ENCODE assay signal across 8 mouse cellular contexts in the genomic region with DNA sequence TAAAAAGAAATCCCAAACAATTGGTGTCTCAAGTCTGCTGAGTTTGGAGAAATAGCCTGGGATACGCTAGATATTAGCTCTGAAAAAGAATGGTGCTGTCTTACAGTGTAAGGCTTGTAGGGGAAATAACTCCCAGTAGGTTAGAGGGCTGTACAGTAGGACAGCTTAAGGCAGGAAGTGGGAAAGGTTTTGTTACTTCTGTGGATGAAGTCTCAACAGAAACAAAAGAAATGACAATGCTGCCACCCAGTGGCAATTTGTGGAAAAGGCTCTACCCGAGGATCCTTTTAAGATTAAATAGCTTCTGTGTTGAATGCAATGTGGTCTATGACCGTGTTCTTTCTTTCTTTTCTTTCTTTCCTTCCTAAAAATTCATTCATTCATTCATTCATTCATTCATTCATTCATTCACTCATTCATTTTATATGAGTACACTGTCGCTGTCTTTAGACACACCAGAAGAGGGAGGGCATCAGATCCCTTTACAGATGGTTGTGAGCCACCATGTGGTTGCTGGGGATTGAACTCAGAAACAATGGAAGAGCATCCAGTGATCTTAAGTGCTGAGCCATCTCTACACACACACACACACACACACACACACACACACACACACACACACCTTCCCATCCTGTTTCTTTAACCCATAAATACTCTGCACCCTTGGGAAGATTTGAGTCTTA. TPM values are rescaled to one million over a fixed set of nuclear protein-coding genes. Genes with fewer than 3 reads are reported as not detected.
DNase-seq lines count a peak whose midpoint lies in the region; ATAC-seq lines count a peak whose summit lies in the region.

No protein-coding gene starts in this region.

- H3K27ac ChIP-seq in embryonic facial prominence, embryonic 10.5 days (replicated peaks) = no peak overlapping the region
- no peak overlapping the region for H3K27ac ChIP-seq in limb, embryonic 11.5 days (replicated peaks; ENCODE audit: low read depth, low read length)
- H3K27ac ChIP-seq in midbrain, embryonic 16.5 days (ENCODE audit: low read length) = no peak overlapping the region

- no peaks in the 10 kb centered on the region for H3K36me3 ChIP-seq in embryonic facial prominence, embryonic 10.5 days (replicated peaks)
- H3K36me3 ChIP-seq in limb, embryonic 11.5 days (ENCODE audit: control insufficient read depth, insufficient read depth, low read length) = no peaks in the 10 kb centered on the region
- no peaks in the 10 kb centered on the region for H3K36me3 ChIP-seq in midbrain, embryonic 16.5 days (ENCODE audit: control insufficient read depth, insufficient read depth, low read length)

- peak; percentile 72 for ATAC-seq in limb, embryonic 11.5 days (ENCODE audit: insufficient number of reproducible peaks, low FRiP score, low TSS enrichment, low read depth)
- ATAC-seq in midbrain, embryonic 16.5 days = peak; percentile 80

- no peak overlapping the region for H3K4me3 ChIP-seq in embryonic facial prominence, embryonic 10.5 days
- no peak overlapping the region for H3K4me3 ChIP-seq in limb, embryonic 11.5 days (ENCODE audit: low read depth, low read length)
- no peak overlapping the region for H3K4me3 ChIP-seq in midbrain, embryonic 16.5 days (ENCODE audit: low read depth, low read length)

- H3K27me3 ChIP-seq in embryonic facial prominence, embryonic 10.5 days (replicated peaks; ENCODE audit: low read depth, poor library complexity, severe bottlenecking) = no peaks in the 10 kb centered on the region
- H3K27me3 ChIP-seq in limb, embryonic 11.5 days (ENCODE audit: control insufficient read depth, insufficient read depth, low read length) = no peaks in the 10 kb centered on the region
- H3K27me3 ChIP-seq in midbrain, embryonic 16.5 days (ENCODE audit: control insufficient read depth, insufficient read depth, low read depth, low read length) = no peaks in the 10 kb centered on the region

- H3K9me3 ChIP-seq in embryonic facial prominence, embryonic 10.5 days = no peaks in the 10 kb centered on the region
- H3K9me3 ChIP-seq in limb, embryonic 11.5 days (ENCODE audit: control insufficient read depth, low read length) = no peaks in the 10 kb centered on the region
- H3K9me3 ChIP-seq in midbrain, embryonic 16.5 days (replicated peaks; ENCODE audit: control insufficient read depth, low read length, poor library complexity, severe bottlenecking) = no peaks in the 10 kb centered on the region

- 17% methylated on average over 4 of the region's 4 CpGs for WGBS in embryonic facial prominence, embryonic 10.5 days
- WGBS in limb, embryonic 11.5 days = 12% methylated on average over 4 of the region's 4 CpGs
- WGBS in midbrain, embryonic 16.5 days = 5% methylated on average over 4 of the region's 4 CpGs

- no peak overlapping the region for H3K4me2 ChIP-seq in limb, embryonic 11.5 days (ENCODE audit: low read depth, severe bottlenecking)
- H3K4me2 ChIP-seq in midbrain, embryonic 16.5 days (ENCODE audit: low read length) = no peak overlapping the region

- H3K9ac ChIP-seq in limb, embryonic 11.5 days (ENCODE audit: low read length) = no peak overlapping the region
- H3K9ac ChIP-seq in midbrain, embryonic 16.5 days (ENCODE audit: low read depth, low read length) = no peak overlapping the region

- H3K4me1 ChIP-seq in embryonic facial prominence, embryonic 10.5 days = 0 out of 2 replicates have a peak, but pooled peaks cover 3% of the 10 kb centered on the region
- no peaks in the 10 kb centered on the region for H3K4me1 ChIP-seq in limb, embryonic 11.5 days (ENCODE audit: control insufficient read depth, insufficient read depth, low read length)
- H3K4me1 ChIP-seq in midbrain, embryonic 16.5 days (ENCODE audit: control insufficient read depth, insufficient read depth, low read length) = no peaks in the 10 kb centered on the region

- peak; percentile 38 to 48 for DNase-seq in urinary bladder, adult 18-20 months (ENCODE audit: low spot score in 2 of 2)
- no peak for DNase-seq in urinary bladder, postnatal 10 days (ENCODE audit: low spot score)
- peak; percentile 79 for DNase-seq in embryonic facial prominence, embryonic 10.5 days (ENCODE audit: low spot score)
- DNase-seq in heart, adult 18-20 months = peak; percentile 72 to 91
- peak; percentile 56 to 87 for DNase-seq in kidney, adult 8-10 months
- peak; percentile 90 for DNase-seq in limb, embryonic 11.5 days (ENCODE audit: low spot score)
- DNase-seq in spleen, postnatal 10 days (ENCODE audit: low spot score in 2 of 2) = peak; percentile 53 to 78

RNA-seq across cellular contexts. Expression of a gene that starts 0.9 kb away (rescaled TPM):
- not detected in 2 replicates for polyA plus RNA-seq in embryonic facial prominence, embryonic 10.5 days (2016; fragmentation: Nextera tagmentation; extraction: Ambion mirVana)
- not detected for total RNA-seq in heart, adult 18-20 months (2021)
- not detected in 2 replicates for polyA plus RNA-seq in limb, embryonic 11.5 days (2014; fragmentation: Nextera tagmentation; extraction: Ambion mirVana)
- polyA plus RNA-seq in midbrain, embryonic 16.5 days (2015; fragmentation: Nextera tagmentation; extraction: Ambion mirVana) = not detected in 2 replicates

RNA-seq across cellular contexts. Expression of a gene that starts 6.6 kb away (rescaled TPM):
- polyA plus RNA-seq in embryonic facial prominence, embryonic 10.5 days (2016; fragmentation: Nextera tagmentation; extraction: Ambion mirVana) = 106 and 111 TPM in 2 replicates
- 1 to 10 TPM; 1.5 to 2.2 TPM for total RNA-seq in heart, adult 18-20 months (2021)
- polyA plus RNA-seq in limb, embryonic 11.5 days (2014; fragmentation: Nextera tagmentation; extraction: Ambion mirVana) = 111 TPM in 2 replicates
- 37.4 and 40.1 TPM in 2 replicates for polyA plus RNA-seq in midbrain, embryonic 16.5 days (2015; fragmentation: Nextera tagmentation; extraction: Ambion mirVana)

RNA-seq across cellular contexts. Expression of a gene that starts 27.0 kb away (rescaled TPM):
- 907 and 927 TPM in 2 replicates for polyA plus RNA-seq in embryonic facial prominence, embryonic 10.5 days (2016; fragmentation: Nextera tagmentation; extraction: Ambion mirVana)
- total RNA-seq in heart, adult 18-20 months (2021) = 100 to 1,000 TPM; 462 to 532 TPM
- polyA plus RNA-seq in limb, embryonic 11.5 days (2014; fragmentation: Nextera tagmentation; extraction: Ambion mirVana) = 1,036 and 1,045 TPM in 2 replicates
- 487 and 537 TPM in 2 replicates for polyA plus RNA-seq in midbrain, embryonic 16.5 days (2015; fragmentation: Nextera tagmentation; extraction: Ambion mirVana)

RNA-seq across cellular contexts. Expression of a gene that starts 50.4 kb away (rescaled TPM):
- 711 and 729 TPM in 2 replicates for polyA plus RNA-seq in embryonic facial prominence, embryonic 10.5 days (2016; fragmentation: Nextera tagmentation; extraction: Ambion mirVana)
- total RNA-seq in heart, adult 18-20 months (2021) = 100 to 1,000 TPM; 104 to 110 TPM
- 631 and 646 TPM in 2 replicates for polyA plus RNA-seq in limb, embryonic 11.5 days (2014; fragmentation: Nextera tagmentation; extraction: Ambion mirVana)
- polyA plus RNA-seq in midbrain, embryonic 16.5 days (2015; fragmentation: Nextera tagmentation; extraction: Ambion mirVana) = 387 and 407 TPM in 2 replicates
